Comparison of ENCODE assay signal across 7 mouse cellular contexts in genomic region chr1:75398761-75399402, GRCm38 (mm10). TPM values are rescaled to one million over a fixed set of nuclear protein-coding genes. Genes with fewer than 3 reads are reported as not detected.
A peak's percentile ranks its signal among the peaks of the same experiment; 100 is the strongest.
DNase-seq lines count a peak whose midpoint lies in the region; ATAC-seq and TF ChIP-seq lines count a peak whose summit lies in the region.

No protein-coding gene starts in this region.

- peak; percentile 60 for TF ChIP-seq CTCF in G1E (IDR thresholded peaks at IDR 0.05; ENCODE audit: low read depth, low read length)

- DNase-seq in G1E (ENCODE audit: low spot score) = peak; percentile 86
- DNase-seq in adrenal gland, adult 8-10 months = peak; percentile 71
- DNase-seq in embryonic facial prominence, embryonic 10.5 days (ENCODE audit: low spot score) = peak; percentile 85
- peak; percentile 89 for DNase-seq in kidney, adult 9 months
- DNase-seq in retina, embryonic 14.5 days (ENCODE audit: low spot score) = peak; percentile 86

- H3K4me1 ChIP-seq in G1E (ENCODE audit: insufficient read depth, low read depth, low read length) = peaks cover 24% of the 10 kb centered on the region
- H3K4me1 ChIP-seq in embryonic facial prominence, embryonic 10.5 days = peaks cover 43% of the 10 kb centered on the region
- peaks cover 64% of the 10 kb centered on the region for H3K4me1 ChIP-seq in heart, embryonic 12.5 days (replicated peaks)
- peaks cover 26% of the 10 kb centered on the region for H3K4me1 ChIP-seq in lung, embryonic 16.5 days (replicated peaks; ENCODE audit: control insufficient read depth, insufficient read depth, low read length)

- ATAC-seq in G1E (ENCODE audit: extremely low read depth, insufficient number of reproducible peaks, low FRiP score, poor library complexity, severe bottlenecking) = peak; percentile 77
- ATAC-seq in heart, embryonic 12.5 days (ENCODE audit: insufficient number of reproducible peaks, low FRiP score) = peak; percentile 78
- peak; percentile 72 for ATAC-seq in lung, embryonic 16.5 days (ENCODE audit: low read depth)

- WGBS in embryonic facial prominence, embryonic 10.5 days = 10% methylated on average over 9 of the region's 9 CpGs
- WGBS in heart, embryonic 12.5 days = 3% methylated on average over 9 of the region's 9 CpGs
- 5% methylated on average over 9 of the region's 9 CpGs for WGBS in lung, embryonic 16.5 days

- peak overlapping the region; percentile 83 for H3K27ac ChIP-seq in embryonic facial prominence, embryonic 10.5 days (replicated peaks)
- H3K27ac ChIP-seq in heart, embryonic 12.5 days (ENCODE audit: poor library complexity, severe bottlenecking) = peak overlapping the region; percentile 100
- H3K27ac ChIP-seq in lung, embryonic 16.5 days (ENCODE audit: low read length) = peak overlapping the region; percentile 93

- no peak overlapping the region for H3K4me3 ChIP-seq in G1E (ENCODE audit: low read depth, low read length)
- H3K4me3 ChIP-seq in embryonic facial prominence, embryonic 10.5 days = peak overlapping the region; percentile 46
- no peak overlapping the region; the same call in 1 of the 2 replicates for H3K4me3 ChIP-seq in heart, embryonic 12.5 days
- no peak overlapping the region for H3K4me3 ChIP-seq in lung, embryonic 16.5 days (ENCODE audit: low read length)

- H3K9me3 ChIP-seq in G1E (replicated peaks) = no peaks in the 10 kb centered on the region
- H3K9me3 ChIP-seq in embryonic facial prominence, embryonic 10.5 days = no peaks in the 10 kb centered on the region
- H3K9me3 ChIP-seq in heart, embryonic 12.5 days (replicated peaks) = no peaks in the 10 kb centered on the region
- no peaks in the 10 kb centered on the region for H3K9me3 ChIP-seq in lung, embryonic 16.5 days (ENCODE audit: control insufficient read depth, low read length)

- no peaks in the 10 kb centered on the region for H3K36me3 ChIP-seq in G1E (replicated peaks)
- H3K36me3 ChIP-seq in embryonic facial prominence, embryonic 10.5 days (replicated peaks) = peaks cover 62% of the 10 kb centered on the region
- peaks cover 55% of the 10 kb centered on the region for H3K36me3 ChIP-seq in heart, embryonic 12.5 days
- H3K36me3 ChIP-seq in lung, embryonic 16.5 days (ENCODE audit: control insufficient read depth, insufficient read depth, low read length) = peaks cover 8% of the 10 kb centered on the region; the same call in 1 of the 2 replicates

- H3K27me3 ChIP-seq in G1E (ENCODE audit: insufficient read depth, low read length) = peaks cover 55% of the 10 kb centered on the region
- no peaks in the 10 kb centered on the region for H3K27me3 ChIP-seq in embryonic facial prominence, embryonic 10.5 days (replicated peaks; ENCODE audit: low read depth, poor library complexity, severe bottlenecking)
- H3K27me3 ChIP-seq in heart, embryonic 12.5 days (replicated peaks) = no peaks in the 10 kb centered on the region
- no peaks in the 10 kb centered on the region for H3K27me3 ChIP-seq in lung, embryonic 16.5 days (ENCODE audit: control insufficient read depth, insufficient read depth, low read depth, low read length)

- peak overlapping the region; percentile 67 for H3K9ac ChIP-seq in heart, embryonic 12.5 days
- H3K9ac ChIP-seq in lung, embryonic 16.5 days (ENCODE audit: low read length) = peak overlapping the region; percentile 72

- H3K4me2 ChIP-seq in heart, embryonic 12.5 days = peak overlapping the region; percentile 79
- H3K4me2 ChIP-seq in lung, embryonic 16.5 days (ENCODE audit: low read depth, low read length) = peak overlapping the region; percentile 30

RNA-seq across cellular contexts. Expression of gene Speg, which starts 23.8 kb away (rescaled TPM):
- total RNA-seq in G1E (2014; fragmentation: Nextera tagmentation) (1.9 and 7.7 TPM in 2 replicates), G1E (2017) (1.9 and 2.3 TPM in 2 replicates)
- 10.3 and 12.6 TPM in 2 replicates for polyA plus RNA-seq in G1E (2012)
- 10 to 100 TPM; 13.7 to 32.9 (median 22.2) TPM for total RNA-seq in adrenal gland, adult 8-10 months (2022)
- polyA plus RNA-seq in embryonic facial prominence, embryonic 10.5 days (2016; fragmentation: Nextera tagmentation; extraction: Ambion mirVana) = 30.2 and 30.6 TPM in 2 replicates
- polyA plus RNA-seq in heart, embryonic 12.5 days (2016; fragmentation: Nextera tagmentation; extraction: Ambion mirVana) = 61.5 and 67.4 TPM in 2 replicates
- 38.5 and 38.9 TPM in 2 replicates for polyA plus RNA-seq in lung, embryonic 16.5 days (2015; fragmentation: Nextera tagmentation; extraction: Ambion mirVana)

RNA-seq across cellular contexts. Expression of gene Gmppa, which starts 36.8 kb away (rescaled TPM):
- total RNA-seq in G1E (2014; fragmentation: Nextera tagmentation) = 179 and 182 TPM in 2 replicates
- 178 and 183 TPM in 2 replicates for total RNA-seq in G1E (2017)
- polyA plus RNA-seq in G1E (2012) = 328 and 349 TPM in 2 replicates
- 100 to 1,000 TPM in 1 of 4 experiments, 10 to 100 TPM in 3; 56.5 to 103 (median 92.0) TPM for total RNA-seq in adrenal gland, adult 8-10 months (2022)
- polyA plus RNA-seq in embryonic facial prominence, embryonic 10.5 days (2016; fragmentation: Nextera tagmentation; extraction: Ambion mirVana) = 57.1 and 61.3 TPM in 2 replicates
- 67.7 and 69.1 TPM in 2 replicates for polyA plus RNA-seq in heart, embryonic 12.5 days (2016; fragmentation: Nextera tagmentation; extraction: Ambion mirVana)
- polyA plus RNA-seq in lung, embryonic 16.5 days (2015; fragmentation: Nextera tagmentation; extraction: Ambion mirVana) = 80.5 and 92.4 TPM in 2 replicates

RNA-seq across cellular contexts. Expression of gene Des, which starts 38.8 kb away (rescaled TPM):
- total RNA-seq in G1E (2014; fragmentation: Nextera tagmentation) = 12.9 and 19.0 TPM in 2 replicates
- total RNA-seq in G1E (2017) = 3.4 and 5.6 TPM in 2 replicates
- 12.7 and 13.8 TPM in 2 replicates for polyA plus RNA-seq in G1E (2012)
- total RNA-seq in adrenal gland, adult 8-10 months (2022) = 10 to 100 TPM; 13.3 to 16.4 (median 15.6) TPM
- 10.4 and 15.6 TPM in 2 replicates for polyA plus RNA-seq in embryonic facial prominence, embryonic 10.5 days (2016; fragmentation: Nextera tagmentation; extraction: Ambion mirVana)
- polyA plus RNA-seq in heart, embryonic 12.5 days (2016; fragmentation: Nextera tagmentation; extraction: Ambion mirVana) = 500 and 521 TPM in 2 replicates
- polyA plus RNA-seq in lung, embryonic 16.5 days (2015; fragmentation: Nextera tagmentation; extraction: Ambion mirVana) = 57.1 and 64.0 TPM in 2 replicates

RNA-seq across cellular contexts. Expression of gene Asic4, which starts 51.4 kb away (rescaled TPM):
- total RNA-seq in G1E (2014; fragmentation: Nextera tagmentation) (1.1 and 2.9 TPM in 2 replicates), G1E (2017) (1.7 and 2.6 TPM in 2 replicates)
- polyA plus RNA-seq in G1E (2012) = 8.7 and 8.8 TPM in 2 replicates
- 10 to 100 TPM in 2 of 4 experiments, 1 to 10 TPM in 2; 4.9 to 11.1 (median 8.4) TPM for total RNA-seq in adrenal gland, adult 8-10 months (2022)
- 2.1 and 2.4 TPM in 2 replicates for polyA plus RNA-seq in embryonic facial prominence, embryonic 10.5 days (2016; fragmentation: Nextera tagmentation; extraction: Ambion mirVana)
- polyA plus RNA-seq in heart, embryonic 12.5 days (2016; fragmentation: Nextera tagmentation; extraction: Ambion mirVana) = 0.24 and 0.33 TPM in 2 replicates
- polyA plus RNA-seq in lung, embryonic 16.5 days (2015; fragmentation: Nextera tagmentation; extraction: Ambion mirVana) = 0.05 and 0.11 TPM in 2 replicates
